Comparison of ENCODE assay signal across 10 mouse cellular contexts in the genomic region with DNA sequence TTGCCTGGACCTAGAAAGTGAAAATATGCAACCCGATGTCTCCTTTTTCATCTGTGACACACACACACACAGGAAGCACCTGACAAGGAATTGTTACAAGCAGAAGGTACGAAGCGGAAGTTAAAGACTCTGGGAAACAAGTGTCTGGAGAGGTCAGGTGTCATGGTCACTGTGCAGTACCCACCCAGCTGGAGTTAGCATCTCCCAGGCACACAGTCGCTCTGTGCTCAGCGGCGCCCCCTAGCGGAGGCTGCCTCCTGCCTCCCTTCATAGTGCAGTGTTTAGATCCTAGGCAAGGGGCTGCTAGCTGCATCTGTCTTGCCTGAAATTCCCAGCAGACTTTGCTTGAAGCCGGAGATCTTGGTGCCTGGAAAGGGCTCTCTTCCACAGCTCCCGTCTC. TPM values are rescaled to one million over a fixed set of nuclear protein-coding genes. Genes with fewer than 3 reads are reported as not detected.
DNase-seq lines count a peak whose midpoint lies in the region; ATAC-seq and TF ChIP-seq lines count a peak whose summit lies in the region.
"Had no signal": no experiment of that assay in that cellular context is flagged by ENCODE, and none has a peak within 500 bp of the region (broad histone marks: within the 10 kb centered on the region; RNA-seq: fewer than 3 reads in every experiment).

No protein-coding gene starts in this region.

- no peak overlapping the region for H3K4me2 ChIP-seq in hindbrain, postnatal 0 days (ENCODE audit: low read depth, low read length)
- H3K4me2 ChIP-seq in hindbrain, embryonic 13.5 days: no peak overlapping the region
- no peak overlapping the region for H3K4me2 ChIP-seq in intestine, embryonic 15.5 days (replicated peaks)
- H3K4me2 ChIP-seq: liver, embryonic 13.5 days had no signal

- H3K9me3 ChIP-seq in hindbrain, postnatal 0 days (ENCODE audit: low read length): no peaks in the 10 kb centered on the region
- no peaks in the 10 kb centered on the region for H3K9me3 ChIP-seq in hindbrain, embryonic 13.5 days
- no peaks in the 10 kb centered on the region for H3K9me3 ChIP-seq in intestine, embryonic 15.5 days
- H3K9me3 ChIP-seq: liver, embryonic 13.5 days had no signal

- ATAC-seq in hindbrain, postnatal 0 days: 0 out of 2 replicates have a peak, but pooled peaks have one; percentile 18
- ATAC-seq in hindbrain, embryonic 13.5 days (ENCODE audit: low FRiP score): no peak
- ATAC-seq in Patski: peak; percentile 53
- no peak for ATAC-seq in intestine, embryonic 15.5 days

- 63% methylated on average over 9 of the region's 9 CpGs for WGBS in hindbrain, postnatal 0 days
- 70% methylated on average over 9 of the region's 9 CpGs for WGBS in hindbrain, embryonic 13.5 days
- 66% methylated on average over 9 of the region's 9 CpGs for WGBS in intestine, embryonic 15.5 days

- no peaks in the 10 kb centered on the region for H3K79me2 ChIP-seq in C2C12 (ENCODE audit: control insufficient read depth, insufficient read depth)

- H3K9ac ChIP-seq in hindbrain, postnatal 0 days (replicated peaks; ENCODE audit: low read length): no peak overlapping the region
- H3K9ac ChIP-seq in hindbrain, embryonic 13.5 days: no peak overlapping the region
- H3K9ac ChIP-seq in intestine, embryonic 15.5 days: no peak overlapping the region
- H3K9ac ChIP-seq: liver, embryonic 13.5 days had no signal

- in situ Hi-C loops in Patski (cut with MboI; ENCODE audit: low pct_unique_long_range_greater_than_20kb): no loop called here

- CTCF ChIA-PET in Patski (lab: Charles Lee): interaction anchor here (0.8 to 1.8 kb wide), 13 partner anchors 9 to 399 kb away, joined by 3 to 5 read pairs (median 4); no protein-coding TSS in a partner anchor

- H3K27ac ChIP-seq in hindbrain, postnatal 0 days: no peak overlapping the region
- no peak overlapping the region for H3K27ac ChIP-seq in hindbrain, embryonic 13.5 days
- no peak overlapping the region for H3K27ac ChIP-seq in intestine, embryonic 15.5 days
- H3K27ac ChIP-seq: liver, embryonic 13.5 days had no signal

- no peak overlapping the region for H3ac ChIP-seq in C2C12 (ENCODE audit: control insufficient read depth, insufficient read length, low read depth)

- peak; percentile 67 for TF ChIP-seq CTCF in hindbrain, postnatal 0 days (IDR thresholded peaks at IDR 0.05; ENCODE audit: low read depth)
- TF ChIP-seq CTCF in C2C12 (IDR thresholded peaks at IDR 0.05; ENCODE audit: control insufficient read depth, insufficient read depth, insufficient read length): peak; percentile 81
- no peak for TF ChIP-seq CTCF in Patski (IDR thresholded peaks at IDR 0.05)

- no peaks in the 10 kb centered on the region for H3K79me3 ChIP-seq in C2C12 (ENCODE audit: low read depth)

- no peaks in the 10 kb centered on the region for H3K36me3 ChIP-seq in hindbrain, postnatal 0 days (ENCODE audit: insufficient read depth, low read length)
- no peaks in the 10 kb centered on the region for H3K36me3 ChIP-seq in hindbrain, embryonic 13.5 days
- no peaks in the 10 kb centered on the region for H3K36me3 ChIP-seq in C2C12 (ENCODE audit: control insufficient read depth, insufficient read depth)
- H3K36me3 ChIP-seq in intestine, embryonic 15.5 days: no peaks in the 10 kb centered on the region
- H3K36me3 ChIP-seq: liver, embryonic 13.5 days had no signal

- H3K4me1 ChIP-seq in hindbrain, postnatal 0 days (ENCODE audit: insufficient read depth, low read length): no peaks in the 10 kb centered on the region
- no peaks in the 10 kb centered on the region for H3K4me1 ChIP-seq in hindbrain, embryonic 13.5 days (replicated peaks)
- H3K4me1 ChIP-seq in intestine, embryonic 15.5 days (replicated peaks): no peaks in the 10 kb centered on the region
- H3K4me1 ChIP-seq: liver, embryonic 13.5 days had no signal

- POLR2A ChIA-PET in Patski (lab: Charles Lee): no interaction called here

- DNase-seq in hindbrain, postnatal 0 days (ENCODE audit: low spot score): no peak
- DNase-seq in Patski (ENCODE audit: low read depth, low spot score): no peak
- DNase-seq in induced T-regulatory cell, adult 2 months (ENCODE audit: low read depth): peak; percentile 71
- peak; percentile 42 for DNase-seq in lung, postnatal 36 days
- peak; percentile 93 for DNase-seq in thymus, postnatal 4 days
- DNase-seq: liver, embryonic 13.5 days had no signal

- H3K27me3 ChIP-seq in hindbrain, postnatal 0 days (ENCODE audit: insufficient read depth, low read length): no peaks in the 10 kb centered on the region
- no peaks in the 10 kb centered on the region for H3K27me3 ChIP-seq in hindbrain, embryonic 13.5 days
- no peaks in the 10 kb centered on the region for H3K27me3 ChIP-seq in C2C12 (ENCODE audit: control insufficient read depth, insufficient read depth, insufficient read length)
- no peaks in the 10 kb centered on the region for H3K27me3 ChIP-seq in Patski
- H3K27me3 ChIP-seq in intestine, embryonic 15.5 days (replicated peaks): no peaks in the 10 kb centered on the region

- no peak overlapping the region for H3K4me3 ChIP-seq in hindbrain, postnatal 0 days (ENCODE audit: low read length)
- no peak overlapping the region for H3K4me3 ChIP-seq in hindbrain, embryonic 13.5 days
- H3K4me3 ChIP-seq in C2C12 (ENCODE audit: insufficient read depth, poor library complexity, severe bottlenecking): no peak overlapping the region
- no peak overlapping the region for H3K4me3 ChIP-seq in intestine, embryonic 15.5 days (replicated peaks)
- H3K4me3 ChIP-seq: erythroblast, embryonic 14.5 days; liver, embryonic 13.5 days had no signal

TF ChIP-seq in C2C12, 6 proteins besides CTCF, POLR2A, EP300 and RAD21:
- no peak for TF ChIP-seq FOSL1 (IDR thresholded peaks at IDR 0.05; ENCODE audit: insufficient read depth, low read length, poor library complexity, severe bottlenecking)
- no peak for TF ChIP-seq MAX (IDR thresholded peaks at IDR 0.05)
- no peak for TF ChIP-seq CEBPB (IDR thresholded peaks at IDR 0.05; ENCODE audit: low read depth)
- TF ChIP-seq USF1 (IDR thresholded peaks at IDR 0.05; ENCODE audit: low read depth): no peak
- TF ChIP-seq MYOD1 (IDR thresholded peaks at IDR 0.05; ENCODE audit: control insufficient read depth, insufficient read length, low read depth): no peak
- TF ChIP-seq MYOG (IDR thresholded peaks at IDR 0.05; ENCODE audit: control insufficient read depth, extremely low read depth, insufficient read length): no peak
TF ChIP-seq in C2C12: peak in this region for 0.

RNA-seq across cellular contexts. Expression of gene Hadh, which starts 57.1 kb away (rescaled TPM):
- 25.0 and 27.6 TPM in 2 replicates for total RNA-seq in hindbrain, postnatal 0 days (2014; rRNA removed)
- polyA plus RNA-seq in hindbrain, postnatal 0 days (2015; fragmentation: Nextera tagmentation; extraction: Ambion mirVana): 46.3 and 50.9 TPM in 2 replicates
- polyA plus RNA-seq in hindbrain, embryonic 13.5 days (2015; fragmentation: Nextera tagmentation; extraction: Ambion mirVana): 33.1 and 34.1 TPM in 2 replicates
- polyA plus RNA-seq in C2C12 (2012; fragmentation: generic; extraction: Trizol) (65.3 TPM), Patski (2021) (194 TPM)
- polyA plus RNA-seq in intestine, embryonic 15.5 days (2015; fragmentation: Nextera tagmentation; extraction: Ambion mirVana): 265 and 272 TPM in 2 replicates

Comparison
In these comparisons a context has a peak if more than half of its experiments do, and no peak if none do; other contexts are left out.
1. ATAC-seq: peak in hindbrain, postnatal 0 days (single experiment) and Patski (single experiment); none in hindbrain, embryonic 13.5 days (single experiment) and intestine, embryonic 15.5 days (single experiment).
2. DNase-seq: peak in induced T-regulatory cell, adult 2 months (single experiment), lung, postnatal 36 days (single experiment) and thymus, postnatal 4 days (single experiment); none in hindbrain, postnatal 0 days (single experiment) and Patski (single experiment).